Comparison of ENCODE assay signal across 16 mouse cellular contexts in genomic region chr3:110667525-110668005, GRCm38 (mm10).
DNase-seq lines count a peak whose midpoint lies in the region; ATAC-seq and TF ChIP-seq lines count a peak whose summit lies in the region.
"Had no signal": no experiment of that assay in that cellular context is flagged by ENCODE, and none has a peak within 500 bp of the region (broad histone marks: within the 10 kb centered on the region; RNA-seq: fewer than 3 reads in every experiment).

No protein-coding gene starts in this region.

- no peak overlapping the region; the same call in 1 of the 2 replicates for H3K27ac ChIP-seq in hindbrain, embryonic 12.5 days
- H3K27ac ChIP-seq in hindbrain, postnatal 0 days, result no peak overlapping the region
- H3K27ac ChIP-seq in forebrain, embryonic 14.5 days (ENCODE audit: low read depth, low read length), result no peak overlapping the region
- peak overlapping the region; percentile 62 for H3K27ac ChIP-seq in midbrain, embryonic 13.5 days
- no peak overlapping the region for H3K27ac ChIP-seq in neural tube, embryonic 15.5 days (replicated peaks)

- 44% methylated on average over 7 of the region's 7 CpGs for WGBS in hindbrain, embryonic 12.5 days
- WGBS in hindbrain, postnatal 0 days, result 43% methylated on average over 7 of the region's 7 CpGs
- WGBS in forebrain, embryonic 14.5 days, result 58% methylated on average over 7 of the region's 7 CpGs
- WGBS in midbrain, embryonic 13.5 days, result 39% methylated on average over 7 of the region's 7 CpGs
- 54% methylated on average over 7 of the region's 7 CpGs for WGBS in neural tube, embryonic 15.5 days

- no peak for DNase-seq in hindbrain, postnatal 0 days (ENCODE audit: low spot score)
- peak; percentile 36 for DNase-seq in forebrain, embryonic 14.5 days (ENCODE audit: low spot score)
- DNase-seq in natural killer cell, adult 2 months (ENCODE audit: low spot score in 2 of 2), result no peak
- DNase-seq: B cell, adult 2 months; cerebellum, adult 9-11 months; gastrocnemius, postnatal 14 days; kidney, postnatal 4 days; layer of hippocampus, postnatal 36 days; liver; liver, postnatal 0 days; lung, postnatal 14 days had no signal

- no peak overlapping the region for H3K4me3 ChIP-seq in hindbrain, embryonic 12.5 days
- H3K4me3 ChIP-seq in hindbrain, postnatal 0 days (ENCODE audit: low read length), result no peak overlapping the region
- H3K4me3 ChIP-seq in forebrain, embryonic 14.5 days (ENCODE audit: low read depth, low read length), result no peak overlapping the region
- no peak overlapping the region for H3K4me3 ChIP-seq in midbrain, embryonic 13.5 days (replicated peaks)
- H3K4me3 ChIP-seq in neural tube, embryonic 15.5 days (replicated peaks), result no peak overlapping the region

- H3K36me3 ChIP-seq in hindbrain, embryonic 12.5 days, result no peaks in the 10 kb centered on the region
- no peaks in the 10 kb centered on the region for H3K36me3 ChIP-seq in hindbrain, postnatal 0 days (ENCODE audit: insufficient read depth, low read length)
- H3K36me3 ChIP-seq in forebrain, embryonic 14.5 days (ENCODE audit: control insufficient read depth, insufficient read depth, low read length), result no peaks in the 10 kb centered on the region
- H3K36me3 ChIP-seq in midbrain, embryonic 13.5 days, result no peaks in the 10 kb centered on the region
- no peaks in the 10 kb centered on the region for H3K36me3 ChIP-seq in neural tube, embryonic 15.5 days

- no peak for TF ChIP-seq CTCF in hindbrain, postnatal 0 days (IDR thresholded peaks at IDR 0.05; ENCODE audit: low read depth)

- H3K9ac ChIP-seq in hindbrain, embryonic 12.5 days, result no peak overlapping the region
- no peak overlapping the region for H3K9ac ChIP-seq in hindbrain, postnatal 0 days (replicated peaks; ENCODE audit: low read length)
- no peak overlapping the region for H3K9ac ChIP-seq in forebrain, embryonic 14.5 days (ENCODE audit: low read length)
- no peak overlapping the region for H3K9ac ChIP-seq in midbrain, embryonic 13.5 days (replicated peaks)
- no peak overlapping the region for H3K9ac ChIP-seq in neural tube, embryonic 15.5 days (replicated peaks)
- H3K9ac ChIP-seq: liver, postnatal 0 days had no signal

- no peaks in the 10 kb centered on the region for H3K27me3 ChIP-seq in hindbrain, embryonic 12.5 days
- no peaks in the 10 kb centered on the region for H3K27me3 ChIP-seq in hindbrain, postnatal 0 days (ENCODE audit: insufficient read depth, low read length)
- no peaks in the 10 kb centered on the region for H3K27me3 ChIP-seq in forebrain, embryonic 14.5 days (replicated peaks; ENCODE audit: control insufficient read depth, insufficient read depth, low read length)
- no peaks in the 10 kb centered on the region for H3K27me3 ChIP-seq in midbrain, embryonic 13.5 days
- H3K27me3 ChIP-seq in neural tube, embryonic 15.5 days (replicated peaks), result no peaks in the 10 kb centered on the region

- H3K9me3 ChIP-seq in hindbrain, embryonic 12.5 days (replicated peaks), result no peaks in the 10 kb centered on the region
- H3K9me3 ChIP-seq in hindbrain, postnatal 0 days (ENCODE audit: low read length), result no peaks in the 10 kb centered on the region
- no peaks in the 10 kb centered on the region for H3K9me3 ChIP-seq in forebrain, embryonic 14.5 days (replicated peaks; ENCODE audit: control insufficient read depth, low read length)
- no peaks in the 10 kb centered on the region for H3K9me3 ChIP-seq in midbrain, embryonic 13.5 days
- no peaks in the 10 kb centered on the region for H3K9me3 ChIP-seq in neural tube, embryonic 15.5 days (replicated peaks)

- ATAC-seq in hindbrain, embryonic 12.5 days (ENCODE audit: low FRiP score), result peak; percentile 59
- ATAC-seq in hindbrain, postnatal 0 days, result no peak
- peak; percentile 71 for ATAC-seq in forebrain, embryonic 14.5 days
- peak; percentile 89 for ATAC-seq in midbrain, embryonic 13.5 days
- ATAC-seq in neural tube, embryonic 15.5 days (ENCODE audit: low FRiP score), result peak; percentile 35; the same call in 1 of the 2 replicates
- ATAC-seq in cerebellum, adult (ENCODE audit: insufficient number of reproducible peaks, low FRiP score, low TSS enrichment), result no peak
- ATAC-seq: inflammation-experienced regulatory T-cells, adult 6 months; liver, postnatal 0 days had no signal

- H3K4me1 ChIP-seq in hindbrain, embryonic 12.5 days, result no peaks in the 10 kb centered on the region
- H3K4me1 ChIP-seq in hindbrain, postnatal 0 days (ENCODE audit: insufficient read depth, low read length), result no peaks in the 10 kb centered on the region
- no peaks in the 10 kb centered on the region for H3K4me1 ChIP-seq in forebrain, embryonic 14.5 days (ENCODE audit: control insufficient read depth, insufficient read depth, low read length)
- H3K4me1 ChIP-seq in midbrain, embryonic 13.5 days (replicated peaks), result peaks cover 6% of the 10 kb centered on the region; the same call in 1 of the 2 replicates
- H3K4me1 ChIP-seq in neural tube, embryonic 15.5 days, result no peaks in the 10 kb centered on the region

- no peak overlapping the region for H3K4me2 ChIP-seq in hindbrain, embryonic 12.5 days (replicated peaks)
- H3K4me2 ChIP-seq in hindbrain, postnatal 0 days (ENCODE audit: low read depth, low read length), result no peak overlapping the region
- no peak overlapping the region for H3K4me2 ChIP-seq in forebrain, embryonic 14.5 days (ENCODE audit: low read length)
- H3K4me2 ChIP-seq in midbrain, embryonic 13.5 days (replicated peaks), result no peak overlapping the region
- no peak overlapping the region for H3K4me2 ChIP-seq in neural tube, embryonic 15.5 days

Comparison
In these comparisons a context has a peak if more than half of its experiments do, and no peak if none do; other contexts are left out.
1. ATAC-seq: peak in hindbrain, embryonic 12.5 days (single experiment), forebrain, embryonic 14.5 days (single experiment), midbrain, embryonic 13.5 days (single experiment) and neural tube, embryonic 15.5 days (single experiment); none in hindbrain, postnatal 0 days (single experiment) and cerebellum, adult (single experiment).